Mouse (Mus musculus): Measurements from ENCODE around the gene Matn3.

Gene Matn3

DNA sequence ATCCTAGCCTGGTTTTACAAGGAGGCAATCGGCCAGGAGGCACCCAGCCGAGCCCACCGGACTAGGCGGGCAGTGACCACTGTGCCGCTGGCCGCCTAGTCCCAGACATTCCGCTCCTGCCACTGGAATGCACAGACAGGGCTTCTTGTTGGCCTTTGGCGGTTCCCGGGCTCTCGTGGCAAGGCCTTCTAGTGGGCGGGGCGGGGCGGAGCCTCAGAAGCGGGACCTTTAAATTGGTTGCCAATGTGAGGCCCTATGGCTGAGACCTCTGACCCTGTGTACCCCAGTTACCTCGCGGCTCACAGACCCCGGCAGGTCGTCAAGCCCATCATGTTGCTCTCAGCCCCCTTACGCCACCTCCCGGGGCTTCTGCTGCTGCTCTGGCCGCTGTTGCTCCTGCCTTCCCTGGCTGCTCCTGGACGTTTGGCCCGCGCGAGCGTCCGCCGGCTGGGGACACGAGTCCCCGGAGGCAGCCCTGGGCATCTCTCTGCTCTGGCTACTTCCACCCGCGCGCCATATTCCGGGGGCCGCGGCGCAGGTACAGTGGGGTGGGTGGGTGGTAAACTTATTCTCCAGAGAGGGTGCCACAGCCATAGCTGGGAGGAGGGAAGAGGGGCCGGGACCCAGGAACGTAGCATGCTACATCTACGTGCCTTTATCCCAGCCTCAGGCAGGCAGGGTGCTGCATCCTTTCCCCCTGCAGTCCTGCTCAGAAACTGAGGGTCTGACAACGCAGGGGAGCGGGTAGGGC, at the start of gene Matn3:
Matn3 (plus strand) TSS at position 216 of the 751 bp plus-strand sequence.
- in situ Hi-C loops (cut with MboI; ENCODE audit: unreplicated experiment in 2 of 2): loop anchor here in 1 of 2 experiments (25.0 kb wide), 1 partner anchor 736 kb away; the partner anchor contains the start of gene Ldah

DNA sequence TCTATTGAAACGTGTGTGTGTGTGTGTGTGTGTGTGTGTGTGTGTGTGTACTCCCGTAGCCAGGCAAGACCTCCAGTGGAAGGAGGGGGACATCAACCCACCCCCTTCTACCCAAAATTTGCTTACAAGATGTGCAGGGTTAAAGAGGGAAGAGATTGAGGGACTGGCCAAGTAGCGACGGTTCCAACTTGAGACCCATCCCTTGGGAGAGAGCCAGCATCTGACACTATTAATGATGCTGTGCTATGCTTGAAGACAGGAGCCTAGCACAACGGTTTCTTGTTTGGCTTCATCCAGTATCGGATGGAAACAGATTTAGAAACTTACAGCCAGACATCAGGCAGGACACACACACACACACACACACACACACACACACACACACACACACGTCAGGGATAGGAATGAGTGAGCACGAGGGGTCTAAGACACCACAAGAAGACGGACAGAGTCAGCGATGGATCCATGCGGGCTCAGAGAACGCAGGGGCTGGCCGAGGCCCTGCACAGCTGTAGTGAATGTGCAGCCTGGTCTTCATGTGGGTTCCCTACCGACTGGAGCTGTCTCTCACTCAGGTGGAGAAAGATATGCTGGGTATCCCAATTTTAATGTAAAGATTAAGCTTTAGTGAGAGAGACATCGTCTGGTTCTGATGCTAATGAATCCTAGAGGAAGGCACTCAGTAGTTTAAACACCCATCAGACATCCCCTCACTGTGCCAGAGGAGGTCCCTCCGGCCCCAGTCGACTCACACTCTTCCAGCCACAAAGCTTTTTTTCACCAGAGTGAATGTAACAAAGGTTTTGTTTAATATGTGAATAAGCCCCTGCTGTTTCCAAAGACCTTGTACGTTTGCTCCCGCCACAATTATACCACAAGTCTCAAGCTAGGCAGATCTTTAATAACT, 48.6 kb upstream of the Matn3 start:
- in situ Hi-C loops (cut with MboI; ENCODE audit: unreplicated experiment in 2 of 2): loop anchor here (10.0 to 25.0 kb wide), 2 partner anchors 1686 to 1688 kb away; no protein-coding TSS in a partner anchor

DNA sequence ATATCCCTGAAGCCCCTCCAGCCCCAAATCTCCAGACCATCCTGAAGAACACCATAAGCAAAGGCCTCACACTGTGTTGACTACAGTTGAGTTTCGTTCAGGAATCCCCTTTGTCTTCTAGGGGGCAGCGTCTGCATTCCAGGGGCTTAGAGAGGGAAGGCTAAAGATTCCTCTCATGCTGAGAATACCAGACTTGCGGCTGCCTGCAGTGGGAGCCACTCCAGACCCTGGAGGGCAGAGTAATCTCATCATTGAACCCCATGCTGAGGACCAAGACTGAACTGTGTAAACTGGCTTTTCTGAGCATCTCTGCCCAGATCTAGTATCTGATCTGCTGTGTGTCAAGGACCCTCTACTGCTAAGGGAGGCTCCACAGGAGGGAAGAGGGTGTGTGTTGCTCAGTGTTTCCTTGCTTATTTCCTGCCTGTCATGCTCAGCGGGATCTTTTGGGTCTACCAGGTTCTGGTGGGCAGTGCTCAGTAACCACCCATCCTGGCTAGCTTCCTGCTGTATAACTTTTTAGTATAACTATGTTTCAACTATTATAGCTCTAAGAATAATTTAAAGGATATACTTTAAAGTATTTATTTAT, 47.5 kb upstream of the Matn3 start:
- in situ Hi-C loops (cut with MboI; ENCODE audit: unreplicated experiment in 2 of 2): loop anchor here in 1 of 2 experiments (25.0 kb wide), 2 partner anchors 263 to 1487 kb away; partner anchors contain the start of gene Rdh14

DNA sequence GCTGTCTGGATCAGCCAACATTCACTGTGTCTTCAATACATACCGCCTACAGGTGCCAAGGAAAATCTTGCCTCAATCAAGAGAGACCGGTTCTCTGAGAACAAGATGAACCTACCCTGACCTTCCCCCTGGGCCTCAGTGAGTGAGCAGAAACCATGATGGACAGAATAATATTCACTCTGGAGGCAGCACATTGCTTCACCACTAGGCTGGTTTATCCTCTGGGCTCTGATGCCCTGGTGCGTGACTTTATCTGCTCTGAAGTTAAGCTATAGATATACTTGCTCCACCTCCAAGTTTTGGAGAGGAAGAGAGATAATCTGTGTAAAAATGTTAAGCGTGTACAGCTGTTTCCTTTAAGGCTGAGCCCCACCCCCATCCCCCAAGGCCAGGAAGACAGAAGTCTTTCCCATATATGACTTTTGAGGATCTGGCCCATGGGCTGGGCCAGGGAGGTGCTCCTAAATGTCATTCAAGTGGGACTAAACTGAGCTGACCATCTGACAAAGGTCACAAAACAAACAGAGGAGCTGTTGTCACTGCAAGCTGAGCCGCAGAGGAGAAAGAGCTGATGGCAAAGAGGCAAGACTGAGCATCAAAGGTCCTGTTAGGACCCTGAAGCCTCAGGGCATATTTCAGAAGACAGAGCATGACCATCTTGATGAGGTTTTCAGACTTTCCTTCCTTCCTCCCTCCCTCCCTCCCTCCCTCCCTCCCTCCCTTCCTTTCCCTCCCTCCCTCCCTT, 46.6 kb upstream of the Matn3 start:
- in situ Hi-C loops (cut with MboI; ENCODE audit: unreplicated experiment in 2 of 2): loop anchor here in 1 of 2 experiments (25.0 kb wide), 2 partner anchors 264 to 1486 kb away; partner anchors contain the start of gene Rdh14

DNA sequence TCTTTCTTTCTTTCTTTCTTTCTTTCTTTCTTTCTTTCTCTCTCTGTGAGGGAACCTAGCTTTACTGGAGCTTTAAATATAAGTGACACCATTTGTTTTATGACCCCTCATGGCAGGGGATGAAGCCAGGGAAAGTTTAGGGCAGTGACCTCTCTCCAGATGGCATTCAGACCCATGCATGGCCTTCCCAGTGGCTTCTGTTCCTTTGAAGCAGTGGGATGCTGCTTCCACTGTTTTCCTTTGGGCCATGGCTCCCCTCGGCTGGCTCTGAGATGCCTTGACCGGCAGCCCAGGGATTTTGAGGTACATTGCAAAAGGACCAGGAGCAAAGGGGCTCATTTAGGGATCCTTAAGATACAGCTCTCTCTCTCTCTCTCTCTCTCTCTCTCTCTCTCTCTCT, 45.8 kb upstream of the Matn3 start:
- in situ Hi-C loops (cut with MboI; ENCODE audit: unreplicated experiment in 2 of 2): loop anchor here in 1 of 2 experiments (25.0 kb wide), 2 partner anchors 265 to 1485 kb away; partner anchors contain the start of gene Rdh14

DNA sequence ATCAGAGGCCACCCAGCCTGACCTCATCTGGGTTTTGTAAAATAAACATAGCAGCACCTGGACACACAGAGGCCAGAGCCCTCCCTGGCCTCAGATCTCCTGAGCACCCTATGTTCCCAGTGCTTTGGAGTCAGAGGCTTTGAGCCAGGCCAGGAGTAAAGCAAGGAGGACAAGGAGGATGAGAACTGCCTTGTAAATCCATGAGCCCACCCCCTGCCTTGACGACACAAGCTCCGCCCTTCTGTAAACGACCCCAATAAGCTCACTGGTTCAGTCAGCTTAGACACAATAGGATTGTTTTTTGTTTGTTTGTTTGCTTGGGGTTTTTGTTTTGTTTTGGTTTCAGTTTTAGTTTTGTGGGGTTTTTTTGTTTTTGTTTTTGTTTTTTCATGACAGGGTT, 45.2 kb upstream of the Matn3 start:
- in situ Hi-C loops (cut with MboI; ENCODE audit: unreplicated experiment in 2 of 2): loop anchor here in 1 of 2 experiments (25.0 kb wide), 2 partner anchors 265 to 1485 kb away; partner anchors contain the start of gene Rdh14

DNA sequence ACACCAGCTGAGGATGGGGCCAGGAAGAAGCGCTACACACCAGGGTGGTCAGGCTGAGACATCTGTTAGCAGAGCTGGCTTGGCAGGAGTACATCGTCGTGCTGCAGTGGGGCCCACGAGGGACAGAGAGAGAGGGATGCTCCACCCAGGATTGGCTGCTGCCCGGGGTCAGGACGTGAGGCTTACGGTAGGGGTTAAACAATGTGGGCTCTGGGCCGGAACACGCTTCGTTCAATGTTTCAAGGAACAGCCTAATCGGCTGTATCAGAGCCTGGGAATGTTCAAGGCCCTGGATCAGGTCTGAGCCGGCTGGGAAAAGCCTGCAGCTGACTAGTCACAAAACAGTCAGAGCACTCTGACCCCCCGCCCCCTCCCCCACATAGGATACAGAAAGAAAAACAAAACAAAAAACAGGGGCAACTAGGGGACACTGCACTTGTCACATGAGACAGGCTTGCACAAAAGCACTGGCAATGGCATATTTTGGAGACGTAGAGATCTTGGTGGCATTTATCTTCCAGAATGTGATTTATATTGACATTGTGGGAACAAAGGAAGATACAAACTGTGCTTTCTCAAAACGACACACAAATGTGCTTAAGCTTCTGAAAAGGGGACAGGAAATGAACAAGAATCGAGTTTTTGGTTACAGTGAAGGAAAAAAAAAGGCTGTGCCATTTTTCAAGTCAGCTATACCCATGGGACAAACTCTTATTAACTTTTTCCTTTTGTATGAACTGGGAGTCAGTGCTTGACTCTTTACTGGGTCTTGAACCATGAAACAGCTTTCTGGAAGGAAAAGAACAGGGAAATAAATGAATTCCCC, 34.7 kb upstream of the Matn3 start:
- in situ Hi-C loops (cut with MboI; ENCODE audit: unreplicated experiment in 2 of 2): loop anchor here in 1 of 2 experiments (25.0 kb wide), 2 partner anchors 276 to 1474 kb away; partner anchors contain the start of gene Rdh14

DNA sequence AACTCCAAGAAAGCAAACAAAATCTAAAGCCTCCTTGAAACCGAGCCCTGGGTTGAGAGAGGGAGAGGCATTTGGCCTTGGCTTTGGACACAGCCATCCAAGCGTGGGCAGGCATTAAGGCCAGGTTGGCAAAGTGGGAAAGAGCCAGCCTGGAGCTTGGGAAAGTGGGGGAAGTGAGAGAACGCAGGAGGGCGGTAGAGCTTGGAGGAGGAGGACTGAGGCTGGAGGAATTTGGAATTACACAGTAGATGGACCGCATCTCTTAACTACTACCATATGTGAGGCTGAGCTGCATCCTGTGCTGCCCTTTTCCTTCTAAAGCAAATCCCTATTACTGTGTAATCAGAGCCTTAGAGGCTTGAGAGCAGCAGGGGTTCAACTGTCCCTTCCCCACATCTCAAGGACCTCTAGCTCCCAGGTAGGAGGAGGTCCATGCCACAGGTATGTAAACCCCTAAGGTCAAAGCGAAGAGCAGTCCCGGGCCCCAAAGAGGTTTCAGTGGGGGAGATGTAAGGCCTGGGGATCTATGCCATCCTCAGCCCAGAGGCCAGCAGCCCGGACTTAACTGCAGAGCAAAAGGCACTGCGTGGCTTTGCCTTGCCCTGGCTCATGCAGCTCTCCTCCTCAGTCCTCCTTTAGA, 33.9 kb upstream of the Matn3 start:
- in situ Hi-C loops (cut with MboI; ENCODE audit: unreplicated experiment in 2 of 2): loop anchor here in 1 of 2 experiments (25.0 kb wide), 2 partner anchors 277 to 1473 kb away; partner anchors contain the start of gene Rdh14

DNA sequence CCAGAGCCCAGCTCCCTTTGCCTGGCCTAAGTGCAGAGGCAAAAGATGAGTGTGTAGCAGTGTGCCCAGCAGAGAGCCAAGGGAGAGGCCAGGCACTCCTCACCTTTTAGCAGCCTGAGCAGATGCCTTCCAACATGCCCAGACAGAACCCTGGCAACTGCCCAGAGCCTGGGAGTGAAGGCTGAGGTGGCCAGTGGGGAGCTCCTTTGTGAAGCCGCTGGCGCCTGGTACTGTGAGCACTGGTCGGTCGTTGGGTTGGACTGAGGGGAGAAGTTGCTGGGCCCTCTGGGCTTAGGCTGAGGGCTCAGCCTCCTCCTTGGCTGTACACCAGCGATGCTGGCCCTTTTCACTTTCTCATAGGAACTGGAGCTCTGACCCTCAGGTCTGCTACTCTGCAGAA, 31.4 kb upstream of the Matn3 start:
- in situ Hi-C loops (cut with MboI; ENCODE audit: unreplicated experiment in 2 of 2): loop anchor here in 1 of 2 experiments (25.0 kb wide), 2 partner anchors 279 to 1471 kb away; partner anchors contain the start of gene Rdh14

DNA sequence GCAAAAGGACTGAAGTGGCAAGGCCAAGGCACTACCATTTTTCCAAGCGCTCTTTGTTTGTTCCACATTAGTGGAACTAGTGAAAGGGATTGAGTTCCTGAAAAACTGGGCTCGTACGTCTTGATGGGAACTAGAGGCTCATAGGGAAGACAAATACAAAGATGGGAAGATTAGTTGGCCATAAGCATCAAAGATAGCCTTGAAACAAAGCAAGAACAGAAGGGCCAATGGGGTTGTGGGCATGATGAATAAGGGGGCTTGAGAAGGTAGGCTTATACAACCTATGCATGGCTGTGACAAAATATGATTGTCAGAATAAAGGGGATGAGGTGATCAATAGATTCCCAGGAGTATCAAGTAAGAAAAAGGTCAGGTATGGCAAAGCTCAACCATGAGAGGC, 28.5 kb upstream of the Matn3 start:
- in situ Hi-C loops (cut with MboI; ENCODE audit: unreplicated experiment in 2 of 2): loop anchor here in 1 of 2 experiments (25.0 kb wide), 2 partner anchors 282 to 1468 kb away; partner anchors contain the start of gene Rdh14

DNA sequence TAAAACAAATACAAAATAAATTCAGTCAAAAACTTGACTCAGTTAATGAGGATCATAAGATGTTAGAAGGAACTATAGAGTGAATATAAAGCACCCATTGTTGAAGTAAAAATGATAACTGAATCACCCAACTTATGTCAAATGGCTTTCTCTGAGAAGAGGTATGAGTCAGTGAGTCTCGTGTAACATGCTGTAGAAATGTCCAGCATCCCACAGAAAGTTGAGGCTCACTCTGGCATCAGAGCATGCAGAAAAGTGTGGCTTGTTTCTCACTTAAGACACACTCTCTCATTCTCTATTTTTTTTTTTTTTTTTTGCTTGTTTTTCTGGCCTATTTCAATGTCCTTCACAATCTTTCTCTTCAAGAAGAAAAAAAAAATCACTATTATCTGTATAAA, 26.7 kb upstream of the Matn3 start:
- in situ Hi-C loops (cut with MboI; ENCODE audit: unreplicated experiment in 2 of 2): loop anchor here (10.0 to 25.0 kb wide), 6 partner anchors 104 to 1474 kb away; partner anchors contain the start of genes Rdh14 (in 2 of the 2) and Ttc32 (in 1 of the 2)

DNA sequence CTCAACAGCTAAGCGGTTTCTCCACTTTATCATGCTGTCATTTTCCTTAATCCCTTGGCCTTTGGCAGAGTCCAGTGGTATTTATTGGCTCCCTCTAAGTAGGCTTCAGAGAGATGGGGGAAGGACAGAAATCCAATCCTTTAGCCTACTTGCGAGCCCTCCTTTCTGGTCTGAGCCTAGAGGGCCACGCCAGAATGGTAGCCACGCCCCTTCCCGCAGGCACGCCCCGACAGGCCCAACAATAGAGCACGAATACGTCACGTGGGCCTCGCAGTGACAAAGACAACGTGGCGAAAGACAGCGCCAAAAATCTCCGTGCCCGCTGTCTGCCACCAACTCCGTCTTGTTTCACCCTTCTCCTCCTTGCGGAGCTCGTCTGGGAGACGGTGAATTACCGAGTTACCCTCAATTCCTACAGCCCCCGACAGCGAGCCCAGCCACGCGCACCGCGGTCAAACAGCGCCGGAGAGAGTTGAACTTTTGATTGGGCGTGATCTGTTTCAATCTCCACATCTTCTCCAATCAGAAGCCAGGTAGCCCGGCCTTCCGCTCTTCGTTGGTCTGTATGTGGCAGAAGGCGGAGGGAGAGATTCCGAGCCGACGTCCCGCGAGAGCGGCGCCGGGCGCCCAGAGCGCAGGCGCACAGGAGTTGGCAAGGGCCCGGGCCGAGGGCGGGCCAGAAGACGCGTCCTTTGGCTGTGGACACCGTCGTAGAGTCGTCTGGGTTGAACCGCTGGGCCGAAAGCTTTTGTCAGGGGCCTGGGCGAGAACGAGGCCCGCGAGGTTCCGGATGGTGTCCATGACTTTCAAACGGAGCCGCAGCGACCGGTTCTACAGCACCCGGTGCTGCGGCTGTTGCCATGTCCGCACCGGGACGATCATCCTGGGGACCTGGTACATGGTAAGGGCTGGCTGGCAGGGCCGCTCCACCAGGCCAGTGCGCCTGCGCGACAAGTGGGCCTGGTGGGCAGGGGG, 26.0 kb upstream of the Matn3 start, which contains the start of gene Laptm4a:
Laptm4a (plus strand) TSS at position 271 of the 975 bp plus-strand sequence.
- in situ Hi-C loops (cut with MboI; ENCODE audit: unreplicated experiment in 2 of 2): loop anchor here (10.0 to 25.0 kb wide), 6 partner anchors 103 to 1473 kb away; partner anchors contain the start of genes Rdh14 (in 2 of the 2) and Ttc32 (in 1 of the 2)

DNA sequence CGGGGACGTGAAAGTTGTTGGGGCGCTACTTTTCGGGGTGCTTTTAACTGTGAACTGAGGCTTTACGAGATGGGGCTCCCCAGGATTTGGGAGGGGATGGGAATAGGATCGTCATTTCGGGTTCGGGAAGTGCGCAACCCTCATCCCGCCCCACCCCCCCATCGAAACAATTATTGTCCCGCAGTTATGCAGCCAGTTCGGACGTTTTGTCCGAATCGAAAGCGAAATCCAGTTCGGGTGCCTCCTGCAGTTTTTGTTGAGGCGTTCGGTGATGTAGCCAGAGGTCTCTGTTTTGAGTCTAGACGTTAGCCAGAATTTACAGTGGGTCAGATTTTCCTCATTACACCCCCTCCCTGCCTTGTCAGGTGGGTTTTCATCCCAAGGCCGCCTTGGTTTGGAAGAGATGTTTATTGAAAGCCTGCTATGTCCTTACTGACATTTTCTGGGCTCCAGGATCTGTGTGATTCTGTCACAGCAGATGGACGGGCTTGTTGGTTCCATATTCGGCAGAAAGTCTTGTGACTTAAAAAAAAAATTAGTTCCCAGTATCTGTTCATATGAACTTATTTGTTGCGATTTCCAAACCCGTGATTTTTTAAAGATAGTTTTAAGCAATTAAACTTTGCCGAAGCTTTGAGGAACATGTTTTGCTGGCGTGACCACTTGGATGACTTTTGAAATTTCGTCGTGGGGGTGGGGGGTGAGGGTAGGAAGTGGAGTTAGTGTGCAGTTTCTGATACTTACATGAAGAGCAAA, 25.2 kb upstream of the Matn3 start:
- in situ Hi-C loops (cut with MboI; ENCODE audit: unreplicated experiment in 2 of 2): loop anchor here (10.0 to 25.0 kb wide), 6 partner anchors 102 to 1472 kb away; partner anchors contain the start of genes Rdh14 (in 2 of the 2) and Ttc32 (in 1 of the 2)

DNA sequence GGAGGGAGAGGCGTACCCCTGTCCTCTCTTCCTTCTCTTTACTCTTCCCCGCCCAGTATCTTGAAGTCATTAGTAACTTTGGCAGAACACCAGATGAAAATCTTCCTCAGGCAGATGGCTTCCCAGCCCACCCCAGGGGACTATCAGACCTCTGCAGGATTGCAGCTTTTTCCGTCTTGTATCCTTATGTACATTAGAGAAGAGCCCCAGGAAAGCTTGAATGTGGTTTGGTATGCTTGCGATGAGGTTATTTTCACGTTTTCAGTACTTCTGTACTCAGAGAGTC, 24.7 kb upstream of the Matn3 start:
- in situ Hi-C loops (cut with MboI; ENCODE audit: unreplicated experiment in 2 of 2): loop anchor here (10.0 to 25.0 kb wide), 6 partner anchors 102 to 1472 kb away; partner anchors contain the start of genes Rdh14 (in 2 of the 2) and Ttc32 (in 1 of the 2)

DNA sequence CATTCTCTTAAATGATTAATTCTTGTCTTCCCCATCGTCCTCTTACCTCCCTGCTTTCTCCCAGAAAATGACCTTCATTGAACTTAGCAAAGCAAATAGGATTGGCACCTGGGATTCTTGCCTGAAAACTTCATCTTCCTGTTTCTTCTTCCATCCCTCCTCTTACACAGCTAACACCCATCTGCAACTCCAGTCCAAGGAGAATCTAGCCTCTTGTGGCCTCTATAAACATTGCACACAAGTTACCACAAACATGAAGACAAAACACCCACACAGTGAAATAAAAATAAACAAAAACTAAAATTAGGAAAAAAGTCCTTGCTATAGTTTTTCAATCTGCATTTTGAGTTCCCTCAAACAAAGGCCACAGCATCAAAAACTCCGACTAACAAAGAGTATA, 24.1 kb upstream of the Matn3 start:
- in situ Hi-C loops (cut with MboI; ENCODE audit: unreplicated experiment in 2 of 2): loop anchor here (10.0 to 25.0 kb wide), 6 partner anchors 101 to 1471 kb away; partner anchors contain the start of genes Rdh14 (in 2 of the 2) and Ttc32 (in 1 of the 2)

DNA sequence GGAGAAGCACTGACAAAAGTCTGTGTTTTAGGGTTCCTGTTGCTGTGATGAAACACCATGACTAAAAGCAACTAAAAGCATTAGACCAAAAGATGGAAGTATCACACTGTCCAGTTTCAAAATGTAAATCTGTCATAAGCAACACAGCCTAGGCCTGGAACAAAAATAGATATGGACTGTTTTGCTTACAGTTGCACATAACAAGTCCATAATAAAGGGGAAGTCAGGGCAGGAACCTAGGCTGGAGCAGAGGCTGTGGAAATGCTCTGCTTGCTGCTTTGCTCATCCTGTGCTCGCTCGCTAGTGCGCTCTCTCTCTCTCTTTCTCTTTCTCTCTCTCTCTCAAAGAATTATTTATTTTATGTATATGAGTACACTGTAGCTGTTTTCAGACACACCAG, 20.1 kb upstream of the Matn3 start:
- in situ Hi-C loops (cut with MboI; ENCODE audit: unreplicated experiment in 2 of 2): loop anchor here (10.0 to 25.0 kb wide), 5 partner anchors 97 to 1467 kb away; partner anchors contain the start of genes Ldah (in 1 of the 2), Rdh14 (in 1 of the 2) and Ttc32 (in 1 of the 2)

Measured in v-Abl transformed pro-B cells (cell line).